Mouse (Mus musculus) CH12.LX (cell line): ENCODE data around the gene Mfap2.

Source experiments
- CTCF ChIP-seq, 2 experiments: IDR thresholded peaks in 1 of 2; conservative IDR thresholded peaks in 1 of 2; 2 replicates each; pipeline ENCODE4 v1.5.1; 2011 to 2012; ENCODE audit warnings: low read depth in 2 of 2, low read length in 2 of 2, improper control_type of control experiment in 1 of 2, inconsistent platforms in 1 of 2, mild to moderate bottlenecking in 1 of 2, moderate library complexity in 1 of 2
- JUND ChIP-seq: conservative IDR thresholded peaks from 2 replicates; pipeline ENCODE4 v1.6.1; 2011; ENCODE audit warnings: low read depth, low read length, improper control_type of control experiment
- MAX ChIP-seq: IDR thresholded peaks from 2 replicates; pipeline ENCODE4 v1.6.1; 2011; ENCODE audit warnings: low read length, improper control_type of control experiment
- POLR2A ChIP-seq: IDR thresholded peaks from 2 replicates; pipeline ENCODE4 v1.6.1; 2011; ENCODE audit warnings: low read depth, mild to moderate bottlenecking, improper control_type of control experiment, low read length
- SIN3A ChIP-seq: IDR thresholded peaks from 2 replicates; pipeline ENCODE4 v1.6.1; 2012; ENCODE audit warnings: low read length, improper control_type of control experiment, inconsistent platforms
- ZC3H11A ChIP-seq: IDR thresholded peaks from 2 replicates; pipeline ENCODE4 v1.6.1; 2012; ENCODE audit warnings: low read depth, mild to moderate bottlenecking, inconsistent platforms, low read length, improper control_type of control experiment
- ZKSCAN1 ChIP-seq: IDR thresholded peaks from 2 replicates; pipeline ENCODE4 v1.6.1; 2012; ENCODE audit warnings: low read depth, inconsistent platforms, low read length, improper control_type of control experiment, borderline replicate concordance

- TF ChIP-seq CTCF (conservative IDR thresholded peaks at IDR 0.05 in 1 of 2, IDR thresholded peaks at IDR 0.05 in 1 of 2; ENCODE audit: low read depth in 2 of 2, low read length in 2 of 2), result no peak
- TF ChIP-seq JUND, result no peak
- TF ChIP-seq POLR2A, result no peak
- no peak for TF ChIP-seq MAX
- TF ChIP-seq SIN3A, result no peak
- TF ChIP-seq ZC3H11A, result no peak
- no peak for TF ChIP-seq ZKSCAN1
Observed at GRCm38 (mm10) chr4:141010118-141010517, at the start of gene Mfap2.
